Mouse (Mus musculus): Measurements from ENCODE around the gene Mansc1. TPM values are rescaled to one million over a fixed set of nuclear protein-coding genes. Genes with fewer than 3 reads are reported as not detected.

Gene Mansc1
- polyA plus RNA-seq (2012; rRNA removed) = 37.6 and 40.1 TPM in 2 replicates

DNA sequence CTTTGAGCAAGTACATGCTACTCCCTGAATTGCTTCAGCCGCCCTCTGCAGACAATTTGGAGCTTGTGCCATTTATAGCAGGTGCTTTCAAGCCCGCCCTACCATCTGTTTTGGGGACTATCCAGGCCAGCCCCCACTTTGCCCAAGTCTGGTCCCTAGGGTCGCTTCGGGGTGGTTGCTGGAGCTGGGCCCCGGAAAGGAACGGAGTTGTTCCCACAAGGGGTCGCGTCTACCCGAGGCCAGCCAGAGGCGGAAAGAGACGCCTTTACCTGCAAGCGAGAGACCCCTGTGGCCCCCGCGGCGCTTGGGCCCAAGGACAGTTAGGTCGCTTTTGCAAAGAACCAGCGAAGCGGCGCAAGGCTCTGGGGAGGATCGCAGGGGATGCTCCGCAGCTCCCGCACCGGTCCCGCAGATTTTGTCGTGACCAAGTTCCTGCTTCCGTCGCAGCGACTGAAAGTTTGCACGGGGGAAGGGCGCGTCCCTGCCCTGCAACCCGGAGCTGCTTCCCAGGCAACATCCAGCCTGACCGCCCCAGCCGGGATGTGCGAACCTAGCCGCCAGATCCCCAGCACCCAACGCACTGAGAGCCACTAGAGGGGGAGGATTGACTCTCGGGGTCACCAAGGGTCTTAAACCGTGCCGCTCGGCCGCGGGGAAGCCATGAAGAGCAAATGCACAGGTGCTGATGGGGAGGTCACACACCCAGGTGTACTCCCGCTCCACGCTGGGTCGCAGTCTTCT, at the start of gene Mansc1:
Mansc1 (minus strand) TSS at position 542 of the 741 bp plus-strand sequence.

DNA sequence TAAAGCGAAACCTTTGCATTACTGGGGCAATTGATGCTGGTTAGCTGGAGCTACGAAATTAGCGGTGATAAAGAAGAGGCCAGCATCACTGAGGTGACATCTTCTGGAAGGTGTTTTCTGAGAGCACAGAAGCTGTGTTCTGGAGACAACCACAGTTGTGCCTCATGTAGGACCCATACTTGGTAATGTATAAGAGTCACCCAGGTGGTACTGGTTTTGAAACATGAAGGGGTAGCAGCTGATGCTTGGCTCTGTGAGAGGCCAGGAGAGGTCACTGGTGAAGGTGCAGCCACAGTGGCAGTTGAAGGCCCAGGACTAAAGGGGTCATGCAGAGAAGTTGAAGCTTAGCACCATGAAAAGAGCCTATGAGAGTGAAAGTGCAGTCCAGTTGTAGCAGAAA, 6.9 kb upstream of the Mansc1 start, which contains the start of gene Borcs5:
Borcs5 (plus strand) TSS at position 301 of the 400 bp plus-strand sequence.

DNA sequence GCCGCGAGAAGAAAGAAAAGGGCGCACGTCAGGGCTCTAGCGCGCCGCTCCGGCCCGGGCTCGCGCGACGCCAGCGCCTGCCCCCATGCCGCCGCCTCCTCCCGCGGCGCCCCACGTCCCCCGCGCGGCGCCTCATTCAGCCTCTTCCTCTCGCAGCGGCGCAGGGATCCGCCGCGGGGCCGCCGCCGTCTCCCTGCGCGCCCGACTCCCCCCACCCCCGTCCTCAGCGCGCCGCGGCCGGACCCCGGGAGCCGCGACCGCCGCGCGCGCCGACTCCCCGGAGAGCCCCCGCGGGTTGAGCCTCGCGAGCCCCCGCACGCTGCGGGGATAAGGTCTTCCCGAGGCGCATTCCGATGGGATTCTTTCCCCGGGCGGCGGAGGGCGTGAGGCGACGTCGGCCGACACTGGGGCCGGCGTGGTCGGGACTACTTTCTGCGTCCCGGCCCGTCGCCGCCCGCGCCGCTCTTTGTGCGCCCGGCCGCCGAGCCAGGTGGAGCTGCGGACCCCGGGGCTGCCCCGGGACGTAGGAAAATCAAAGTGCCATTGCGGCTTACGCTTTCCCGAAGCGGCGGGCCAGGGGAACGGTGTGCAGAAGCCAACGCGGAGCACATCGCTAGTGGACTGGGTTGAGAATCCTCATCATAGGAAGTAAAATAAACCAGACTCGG, 65.3 kb downstream of the Mansc1 start, which contains the start of gene Lrp6:
Lrp6 (minus strand) TSS at position 148 of the 668 bp plus-strand sequence.

Other genes starting within 250 kb of the Mansc1 start
- 10.1 and 13.5 TPM in 2 replicates for gene Bcl2l14, start 236.2 kb downstream of the Mansc1 start, polyA plus RNA-seq (2012; rRNA removed)
- 43.5 and 46.9 TPM in 2 replicates for gene Lrp6, start 65.5 kb downstream of the Mansc1 start, polyA plus RNA-seq (2012; rRNA removed)
- 12.5 and 13.3 TPM in 2 replicates for gene Borcs5, start 7.0 kb upstream of the Mansc1 start, polyA plus RNA-seq (2012; rRNA removed)
- 18.0 and 18.9 TPM in 2 replicates for gene Dusp16, start 160.1 kb upstream of the Mansc1 start, polyA plus RNA-seq (2012; rRNA removed)
- 6.3 and 8.3 TPM in 2 replicates for gene Crebl2, start 197.7 kb upstream of the Mansc1 start, polyA plus RNA-seq (2012; rRNA removed)

All from colon, adult 2 months (tissue).